Mouse (Mus musculus) ovary, postnatal 36 days (tissue): ENCODE data around the gene Myof.
A peak's percentile ranks its signal among the peaks of the same experiment; 100 is the strongest.

Source experiments
- DNase-seq: peaks from one replicate; pipeline ENCODE4 v3.0.0; 2022; ENCODE audit warnings: low spot score, mixed read lengths

The Myof gene

GRCm38 (mm10) chr19:38042261-38042722 lies 1.1 kb downstream of the Myof start:
- peak; percentile 56 for DNase-seq

GRCm38 (mm10) chr19:38038267-38038666 lies 5.1 kb downstream of the Myof start:
- DNase-seq = no peak

GRCm38 (mm10) chr19:38035766-38036165 lies 7.6 kb downstream of the Myof start:
- no peak for DNase-seq

- DNase-seq = no peak
Measured at GRCm38 (mm10) chr19:38034696-38035095, 8.7 kb downstream of the Myof start.

- DNase-seq = no peak
Measured at GRCm38 (mm10) chr19:38033735-38034057, 9.7 kb downstream of the Myof start.

GRCm38 (mm10) chr19:38032993-38033734 lies 10.2 kb downstream of the Myof start:
- DNase-seq = no peak

- DNase-seq = no peak
Measured at GRCm38 (mm10) chr19:38031144-38031543, 12.2 kb downstream of the Myof start.

GRCm38 (mm10) chr19:38030673-38031137 lies 12.7 kb downstream of the Myof start:
- DNase-seq = peak; percentile 72

GRCm38 (mm10) chr19:38029871-38030270 lies 13.5 kb downstream of the Myof start:
- DNase-seq = no peak

GRCm38 (mm10) chr19:38029292-38029691 lies 14.1 kb downstream of the Myof start:
- no peak for DNase-seq

GRCm38 (mm10) chr19:38027881-38028521 lies 15.4 kb downstream of the Myof start:
- no peak for DNase-seq

GRCm38 (mm10) chr19:38027389-38027788 lies 16.0 kb downstream of the Myof start:
- DNase-seq = no peak

GRCm38 (mm10) chr19:38026211-38026624 lies 17.2 kb downstream of the Myof start:
- DNase-seq = no peak

- no peak for DNase-seq
Measured at GRCm38 (mm10) chr19:38025254-38026041, 17.9 kb downstream of the Myof start.

GRCm38 (mm10) chr19:38023603-38024002 lies 19.8 kb downstream of the Myof start:
- DNase-seq = no peak

- DNase-seq = no peak
Measured at GRCm38 (mm10) chr19:38022710-38023109, 20.7 kb downstream of the Myof start.

- DNase-seq = no peak
Measured at GRCm38 (mm10) chr19:38015873-38016254, 27.5 kb downstream of the Myof start.

GRCm38 (mm10) chr19:38015180-38015872 lies 28.1 kb downstream of the Myof start:
- peak; percentile 59 for DNase-seq

- DNase-seq = no peak
Measured at GRCm38 (mm10) chr19:38014443-38014842, 28.9 kb downstream of the Myof start.

GRCm38 (mm10) chr19:38011379-38011778 lies 32.0 kb downstream of the Myof start:
- no peak for DNase-seq

GRCm38 (mm10) chr19:38004809-38005380 lies 38.5 kb downstream of the Myof start:
- DNase-seq = peak; percentile 14
